Mouse (Mus musculus): Measurements from ENCODE around the gene Gbgt1.
"Not testable (repeated sequence)": the region's sequence is repeated elsewhere in the genome, so short reads cannot be mapped to it uniquely, and the experiment has no call there.

Gbgt1 gene

DNA sequence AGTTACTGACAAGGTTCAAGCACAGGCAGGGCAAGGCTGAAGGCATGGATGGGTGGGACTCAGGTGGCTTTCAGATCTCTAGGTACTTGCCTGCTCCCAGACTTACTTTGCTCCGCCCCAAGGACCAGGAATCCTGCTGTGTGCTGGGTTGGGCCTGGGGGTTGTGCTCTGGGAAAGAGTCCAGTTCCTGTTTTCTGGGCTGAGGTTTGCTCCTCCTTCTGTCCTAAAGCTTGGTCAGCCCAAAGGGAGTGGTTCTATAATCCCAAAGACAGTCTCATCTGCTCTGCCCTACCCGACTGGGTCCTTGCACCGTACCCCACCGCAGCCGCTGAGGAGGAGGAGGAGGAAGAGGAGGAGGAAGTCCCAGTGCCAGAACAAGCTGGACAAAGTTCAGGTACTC is at the start of gene Gbgt1:
TSS of gene Gbgt1 (plus strand) at position 221 of the 400 bp plus-strand sequence.
- in situ Hi-C loops (cut with MboI; ENCODE audit: unreplicated experiment in 2 of 2), result no loop called here

DNA sequence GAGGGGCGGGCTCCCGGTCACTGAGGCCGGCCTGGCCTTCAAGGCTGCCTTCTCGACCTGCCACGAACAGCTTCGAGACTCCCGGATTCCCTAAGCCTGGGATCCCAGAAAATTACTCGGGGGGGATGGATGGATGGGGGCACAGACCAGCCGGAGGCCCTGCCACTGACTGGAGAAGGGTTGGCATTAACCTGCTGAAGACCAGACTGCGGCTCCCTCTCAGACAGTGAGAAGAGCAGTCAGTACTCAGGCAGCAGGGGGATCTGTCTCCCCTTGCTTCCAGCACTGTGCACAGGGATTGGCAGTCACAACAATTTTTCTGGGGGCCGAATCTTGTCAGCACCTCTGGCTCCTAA is 49.4 kb upstream of the Gbgt1 start:
- in situ Hi-C loops (cut with MboI; ENCODE audit: unreplicated experiment in 2 of 2), result no loop called here

DNA sequence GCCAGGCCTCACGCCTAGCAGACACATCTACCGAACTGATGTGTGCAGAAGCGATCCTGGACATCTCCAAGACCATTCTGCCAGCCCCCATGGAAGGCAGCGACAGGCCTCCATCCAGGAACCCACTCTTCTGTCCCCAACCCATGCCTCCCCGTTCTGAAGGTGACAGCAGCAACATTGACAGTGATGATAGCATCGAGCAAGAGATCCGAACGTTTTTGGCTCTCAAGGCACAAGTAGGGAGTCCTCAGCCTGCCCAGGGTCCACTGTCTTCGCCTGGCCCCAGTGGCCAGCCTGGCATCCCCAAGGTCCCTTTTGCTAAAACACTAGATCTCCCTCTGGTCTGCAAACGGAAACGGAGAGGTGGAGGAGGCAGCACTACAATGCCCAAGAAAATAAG is 45.0 kb upstream of the Gbgt1 start:
- in situ Hi-C loops (cut with MboI; ENCODE audit: unreplicated experiment in 2 of 2), result no loop called here

DNA sequence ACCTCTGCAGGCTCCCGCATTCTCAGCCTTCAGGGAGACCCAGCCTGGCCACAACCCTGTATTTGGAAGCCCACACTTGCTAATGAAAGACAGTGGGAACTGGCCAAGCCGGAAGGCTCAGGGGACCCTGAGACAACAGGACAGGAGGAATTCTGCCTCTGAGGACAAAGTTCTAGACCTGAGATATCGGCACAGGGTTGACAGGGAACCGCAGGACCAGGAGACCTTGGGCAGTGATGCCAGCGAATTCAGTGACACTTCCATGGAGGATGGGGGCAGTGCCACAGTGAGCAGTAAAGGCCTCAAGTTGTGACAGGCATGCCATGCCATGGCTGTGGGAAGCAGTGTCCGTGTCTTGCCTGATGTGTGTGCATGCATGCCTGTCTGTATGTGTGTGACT is 43.2 kb upstream of the Gbgt1 start:
- in situ Hi-C loops (cut with MboI; ENCODE audit: unreplicated experiment in 2 of 2), result no loop called here

DNA sequence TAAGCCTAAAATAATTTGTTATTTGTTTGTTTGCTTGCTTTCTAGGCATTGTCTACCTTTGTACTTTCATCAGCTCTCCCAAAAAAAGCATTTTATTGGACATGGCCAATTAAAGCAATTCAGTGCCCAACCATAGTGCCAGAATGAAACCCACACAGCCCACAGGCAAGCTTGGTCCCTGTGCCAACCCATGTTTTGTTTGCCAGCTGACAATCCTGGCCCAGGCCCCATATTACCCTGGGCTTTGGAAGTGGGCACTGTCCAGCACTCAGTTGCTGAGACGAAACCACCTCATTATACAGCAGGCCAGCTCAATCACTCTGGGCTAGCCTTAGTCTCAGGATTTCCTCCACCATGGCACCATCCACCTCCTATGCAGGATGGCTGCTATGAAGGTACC is 40.1 kb upstream of the Gbgt1 start:
- in situ Hi-C loops (cut with MboI; ENCODE audit: unreplicated experiment in 2 of 2), result no loop called here

DNA sequence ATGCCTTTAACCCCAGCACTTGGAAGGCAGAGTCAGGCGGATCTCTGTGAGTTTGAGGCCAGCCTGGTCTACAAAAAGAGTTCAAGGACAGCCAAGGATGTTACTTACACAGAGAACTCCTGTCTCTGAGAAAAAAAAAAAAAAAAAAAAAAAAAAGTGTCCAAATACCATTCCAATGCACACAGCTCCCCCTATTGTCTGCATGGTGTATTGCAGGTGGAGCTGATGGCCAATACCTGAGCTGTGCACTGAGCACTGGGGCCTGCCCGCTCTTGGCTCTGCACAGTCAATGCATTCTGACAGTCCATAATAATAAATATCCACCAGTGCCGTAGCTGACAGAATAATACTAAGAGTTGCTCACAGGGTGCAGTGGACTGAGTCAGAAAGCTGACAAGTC is 32.8 kb upstream of the Gbgt1 start:
- in situ Hi-C loops (cut with MboI; ENCODE audit: unreplicated experiment in 2 of 2), result no loop called here

DNA sequence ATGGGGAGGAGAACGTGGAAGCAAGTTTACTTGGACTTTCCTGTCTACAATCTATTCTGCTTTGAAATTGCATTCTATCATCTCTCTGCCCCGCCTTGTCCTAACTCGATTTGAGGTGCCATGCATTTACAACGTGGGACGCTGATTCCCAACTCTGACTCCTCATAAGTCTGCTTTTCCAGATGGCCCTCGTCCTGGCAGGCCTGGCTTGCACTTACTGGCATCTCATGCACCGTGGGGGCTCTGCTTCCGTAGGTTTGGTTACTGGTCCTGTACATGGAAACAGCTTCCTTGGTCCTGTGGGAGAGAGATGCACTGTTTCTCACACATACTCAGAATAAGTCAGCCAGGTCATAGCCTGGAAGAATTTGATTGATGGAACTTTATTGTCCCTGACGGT is 31.8 kb upstream of the Gbgt1 start:
- in situ Hi-C loops (cut with MboI; ENCODE audit: unreplicated experiment in 2 of 2), result no loop called here

DNA sequence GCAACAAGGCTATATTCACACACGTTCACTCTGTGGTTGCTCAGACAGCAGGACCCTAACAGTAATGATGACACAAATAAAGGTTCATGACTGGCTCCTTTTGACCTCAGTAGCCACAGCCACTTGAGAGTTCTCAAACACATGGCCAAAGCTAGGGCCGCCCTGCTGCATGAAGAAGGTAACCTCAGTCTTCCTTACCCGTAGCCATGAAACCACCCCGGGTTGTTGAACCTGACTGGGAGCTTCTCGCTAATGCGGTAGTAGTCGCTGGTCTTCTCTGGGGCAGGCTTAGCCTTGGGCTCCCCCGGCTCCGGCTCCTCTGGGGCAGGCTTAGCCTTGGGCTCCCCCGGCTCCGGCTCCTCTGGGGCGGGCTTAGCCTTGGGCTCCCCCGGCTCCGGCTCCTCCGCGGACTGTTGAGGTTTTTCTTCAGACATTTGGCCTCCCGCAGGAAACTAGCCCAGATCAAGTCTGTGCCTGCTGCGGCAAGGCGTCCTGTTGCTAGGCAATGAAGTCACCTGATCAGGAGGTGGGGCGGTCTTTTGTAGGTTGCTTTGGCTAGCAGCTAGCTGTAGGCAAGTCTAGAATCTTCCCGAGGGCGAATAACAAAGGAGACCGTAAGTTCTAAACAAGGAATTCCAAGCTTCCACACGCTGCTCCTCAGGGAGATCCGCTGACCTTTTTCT is 30.7 kb upstream of the Gbgt1 start, which contains the start of gene 1700007K13Rik:
TSS of gene 1700007K13Rik (minus strand) at position 497 of the 683 bp plus-strand sequence.
- in situ Hi-C loops (cut with MboI; ENCODE audit: unreplicated experiment in 2 of 2), result no loop called here

DNA sequence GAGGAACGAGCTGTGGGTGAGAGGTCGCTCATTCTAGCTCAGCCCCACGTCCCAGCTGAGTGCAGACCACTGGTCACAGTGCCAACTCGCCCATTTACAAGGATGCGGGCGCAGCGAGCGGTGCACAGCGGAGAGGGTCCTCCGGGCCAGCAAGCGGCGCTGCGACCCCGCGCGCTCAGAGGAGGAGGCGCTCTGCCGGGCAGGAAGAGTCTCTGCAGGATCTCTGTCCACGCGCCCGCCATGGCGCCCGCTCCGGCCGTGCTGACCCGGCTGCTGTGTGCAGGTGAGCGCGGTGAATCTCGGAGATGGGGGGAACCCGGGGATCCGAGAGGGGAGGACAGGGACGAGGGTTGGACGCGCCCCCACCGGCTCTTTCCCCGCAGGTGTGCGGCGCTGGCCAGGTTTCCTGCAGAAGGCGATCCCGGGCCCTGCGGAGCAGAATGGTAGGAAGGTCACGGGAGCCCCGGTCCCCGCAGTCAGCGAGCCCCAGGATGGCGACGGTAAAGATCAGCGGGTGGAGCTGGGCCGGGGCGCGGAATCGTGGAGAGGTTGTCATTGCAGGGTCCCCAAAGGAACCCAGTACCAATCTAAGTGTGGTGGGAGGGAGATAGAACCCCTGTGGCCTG is 28.7 kb upstream of the Gbgt1 start, which contains the start of gene Mrps2:
TSS of gene Mrps2 (plus strand) at position 207 of the 626 bp plus-strand sequence.
- in situ Hi-C loops (cut with MboI; ENCODE audit: unreplicated experiment in 2 of 2), result no loop called here

DNA sequence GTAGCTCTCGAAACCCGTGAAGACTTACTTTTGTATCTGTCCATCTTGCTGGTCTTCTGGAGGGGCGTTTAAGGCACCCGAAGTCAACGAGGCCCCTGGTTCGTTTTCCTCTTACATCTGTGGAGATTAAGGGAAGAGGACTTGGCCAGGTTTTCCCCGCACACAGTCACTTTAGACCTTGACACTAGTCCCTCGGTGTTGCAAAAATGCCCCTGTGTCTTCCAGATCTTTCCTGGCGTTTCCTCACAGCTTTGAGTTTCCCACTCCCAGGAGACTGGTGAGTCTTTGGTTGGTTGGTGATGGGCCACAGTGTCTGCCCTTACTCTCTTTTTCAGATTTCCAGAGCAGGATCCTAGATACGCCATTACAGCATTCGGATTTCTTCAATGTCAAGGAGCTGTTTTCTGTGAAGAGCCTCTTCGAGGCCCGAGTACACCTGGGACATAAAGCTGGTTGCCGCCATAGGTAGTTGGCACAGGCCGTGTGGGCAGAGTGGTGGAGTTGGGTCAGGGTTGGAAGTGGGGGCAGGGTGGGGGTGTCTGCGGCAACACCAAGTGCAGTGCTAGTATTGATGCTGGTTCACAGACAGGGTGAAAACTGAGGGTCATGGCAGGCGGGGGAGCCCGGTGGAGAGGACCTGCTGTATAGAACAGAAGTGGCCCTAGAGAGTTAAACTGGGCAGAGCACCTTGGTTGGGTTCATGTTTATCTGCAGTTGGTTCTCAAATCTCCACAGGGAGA is 28.0 kb upstream of the Gbgt1 start:
- in situ Hi-C loops (cut with MboI; ENCODE audit: unreplicated experiment in 2 of 2), result no loop called here

DNA sequence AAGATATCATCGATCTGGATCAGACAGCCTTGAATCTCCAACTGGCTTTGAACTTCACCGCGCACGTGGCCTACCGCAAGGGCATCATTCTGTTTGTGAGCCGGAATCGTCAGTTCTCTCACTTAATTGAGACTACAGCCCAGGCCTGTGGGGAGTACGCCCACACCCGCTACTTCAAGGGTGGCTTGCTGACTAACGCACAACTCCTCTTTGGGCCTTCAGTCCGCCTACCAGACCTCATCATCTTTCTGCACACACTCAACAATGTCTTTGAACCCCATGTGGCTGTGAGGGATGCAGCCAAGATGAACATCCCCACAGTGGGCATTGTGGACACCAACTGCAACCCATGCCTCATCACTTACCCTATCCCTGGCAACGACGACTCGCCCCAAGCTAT is 27.2 kb upstream of the Gbgt1 start:
- in situ Hi-C loops (cut with MboI; ENCODE audit: unreplicated experiment in 2 of 2), result no loop called here

DNA sequence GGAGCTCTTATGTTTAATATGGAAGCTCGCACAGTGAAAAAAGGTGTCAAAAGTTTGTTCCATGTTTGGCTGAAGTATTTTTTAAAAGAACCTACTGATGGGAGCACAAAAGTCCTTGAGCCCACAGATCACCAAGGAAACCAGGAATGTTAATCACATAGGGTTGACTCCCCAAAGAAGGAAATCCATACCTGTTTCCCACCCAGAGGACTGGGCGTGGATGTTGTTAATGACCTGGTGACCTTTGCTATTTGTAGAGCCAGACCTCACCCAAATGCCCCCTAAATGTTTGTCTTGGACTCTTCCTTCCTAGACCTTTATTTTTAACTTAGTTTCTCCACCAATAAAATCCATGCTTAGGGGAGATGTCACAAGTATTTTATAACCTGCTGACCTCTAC is 26.1 kb upstream of the Gbgt1 start:
- in situ Hi-C loops (cut with MboI; ENCODE audit: unreplicated experiment in 2 of 2), result no loop called here

DNA sequence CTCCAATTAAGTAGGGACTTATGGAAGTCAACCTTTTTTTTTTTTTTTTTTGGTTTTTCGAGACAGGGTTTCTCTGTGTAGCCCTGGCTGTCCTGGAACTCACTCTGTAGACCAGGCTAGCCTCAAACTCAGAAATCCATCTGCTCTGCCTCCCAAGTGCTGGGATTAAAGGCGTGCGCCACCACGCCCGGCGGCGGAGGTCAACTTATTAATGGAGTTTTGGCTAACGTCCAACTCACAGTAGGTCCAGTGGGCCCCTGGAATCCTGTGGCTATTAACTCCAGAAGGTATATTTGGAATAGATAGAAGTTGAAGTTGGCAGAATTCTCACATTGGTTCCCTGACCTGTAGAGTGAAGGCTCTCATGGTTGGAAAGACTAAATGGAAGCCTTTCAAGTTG is 24.7 kb upstream of the Gbgt1 start:
- in situ Hi-C loops (cut with MboI; ENCODE audit: unreplicated experiment in 2 of 2), result not testable (repeated sequence)

DNA sequence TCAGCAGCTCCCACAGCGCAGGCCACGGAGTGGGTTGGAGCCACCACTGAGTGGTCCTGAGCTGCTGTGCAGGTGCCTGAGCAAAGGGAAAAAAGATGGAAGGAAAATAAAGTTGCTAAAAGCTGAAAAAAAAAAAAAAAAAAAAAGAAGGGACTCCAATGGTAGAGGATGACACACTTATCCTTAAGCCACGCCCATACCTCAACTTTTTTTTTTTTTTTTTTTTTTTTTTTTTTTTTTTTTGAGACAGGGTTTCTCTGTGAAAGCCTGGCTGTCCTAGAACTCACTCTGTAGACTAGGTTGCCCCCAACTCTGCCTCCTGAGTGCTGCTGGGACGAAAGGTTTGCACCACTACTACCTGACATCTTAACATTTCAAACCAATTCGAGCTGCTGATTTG is 18.7 kb upstream of the Gbgt1 start:
- in situ Hi-C loops (cut with MboI; ENCODE audit: unreplicated experiment in 2 of 2), result not testable (repeated sequence)

DNA sequence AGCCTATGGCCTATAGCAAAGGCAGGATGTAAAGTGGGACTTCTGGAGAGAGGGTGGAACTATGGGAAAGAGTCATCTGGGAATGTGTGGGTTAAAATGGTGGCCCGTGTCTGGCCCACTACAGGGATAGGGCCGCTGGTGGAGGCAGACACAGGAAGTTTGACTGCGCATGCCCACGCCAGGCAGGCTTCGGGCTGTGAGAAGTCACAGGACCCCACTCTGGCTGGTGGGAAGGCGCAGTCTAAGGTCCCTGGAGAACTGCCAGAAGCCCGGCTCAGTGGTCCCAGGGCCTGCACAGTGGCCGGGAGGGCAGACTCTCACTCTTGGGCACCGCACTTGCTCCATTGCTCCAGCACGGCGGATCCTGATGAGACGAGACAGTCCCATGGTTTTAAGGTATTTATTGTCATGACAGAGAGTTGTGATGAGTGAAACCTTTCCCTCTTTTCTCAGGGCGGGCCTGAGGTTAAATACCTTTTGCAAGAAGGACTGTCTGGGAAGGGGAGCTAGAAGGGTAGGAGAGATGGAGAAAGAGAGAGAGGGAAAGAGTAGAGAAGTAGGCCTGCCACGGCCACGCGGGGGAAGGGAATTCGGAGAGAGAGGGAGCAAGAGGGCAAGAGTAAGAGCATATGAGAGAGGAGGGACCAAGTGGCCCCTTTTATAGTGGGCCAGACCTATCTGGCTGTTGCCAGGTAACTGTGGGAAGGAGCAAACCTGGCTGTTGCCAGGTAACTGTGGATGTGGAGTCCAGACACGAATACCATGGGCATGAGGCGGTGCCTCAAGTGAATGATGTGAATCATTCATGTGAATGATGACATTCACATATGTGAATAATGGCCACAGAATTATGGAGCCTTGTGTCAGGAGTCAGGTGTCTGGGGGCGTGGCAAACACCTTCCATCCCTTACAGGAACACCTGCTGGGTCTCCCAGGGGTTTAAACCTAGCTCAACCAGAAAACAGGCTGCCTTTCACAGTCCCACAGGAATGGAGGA is 17.2 kb upstream of the Gbgt1 start:
- in situ Hi-C loops (cut with MboI; ENCODE audit: unreplicated experiment in 2 of 2), result no loop called here

DNA sequence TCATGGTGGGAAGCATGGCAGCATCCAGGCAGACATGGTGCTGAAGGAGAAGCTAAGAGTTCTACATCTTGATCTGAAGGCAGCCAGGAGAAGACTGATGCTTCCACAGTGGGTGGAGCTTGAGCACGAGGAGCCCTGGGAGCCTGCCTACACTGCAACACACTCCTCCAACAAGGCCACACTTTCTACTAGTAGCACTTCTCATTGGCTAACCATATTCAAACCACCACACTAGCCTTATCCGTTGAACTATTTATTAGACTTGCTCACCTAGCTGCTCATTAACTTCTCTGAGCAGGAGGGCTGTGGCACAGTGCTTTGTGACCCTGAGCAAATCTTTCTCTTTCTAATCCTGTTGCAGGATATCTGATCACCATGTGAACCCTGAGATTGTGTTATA is 12.8 kb upstream of the Gbgt1 start:
- in situ Hi-C loops (cut with MboI; ENCODE audit: unreplicated experiment in 2 of 2), result no loop called here

DNA sequence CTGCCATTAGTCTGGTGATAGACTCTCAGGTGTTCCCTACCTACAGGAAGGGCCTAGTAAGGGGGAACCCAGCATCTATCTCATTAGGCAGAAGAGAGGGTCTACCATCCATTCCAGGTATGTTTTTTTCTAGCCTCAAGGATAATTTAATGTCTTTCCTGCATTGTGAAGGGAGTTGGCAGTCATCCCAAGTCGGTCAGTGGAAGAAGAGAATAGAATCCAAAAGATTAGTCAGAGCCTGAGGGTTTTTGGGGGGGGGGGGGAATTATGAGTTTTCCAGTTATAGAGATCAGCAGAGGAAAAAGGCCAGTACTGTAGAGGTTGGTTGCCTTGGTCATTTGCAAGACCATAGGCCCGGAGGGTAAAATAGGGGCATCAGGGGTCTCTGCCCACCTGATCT is 2.2 kb upstream of the Gbgt1 start:
- in situ Hi-C loops (cut with MboI; ENCODE audit: unreplicated experiment in 2 of 2), result no loop called here

DNA sequence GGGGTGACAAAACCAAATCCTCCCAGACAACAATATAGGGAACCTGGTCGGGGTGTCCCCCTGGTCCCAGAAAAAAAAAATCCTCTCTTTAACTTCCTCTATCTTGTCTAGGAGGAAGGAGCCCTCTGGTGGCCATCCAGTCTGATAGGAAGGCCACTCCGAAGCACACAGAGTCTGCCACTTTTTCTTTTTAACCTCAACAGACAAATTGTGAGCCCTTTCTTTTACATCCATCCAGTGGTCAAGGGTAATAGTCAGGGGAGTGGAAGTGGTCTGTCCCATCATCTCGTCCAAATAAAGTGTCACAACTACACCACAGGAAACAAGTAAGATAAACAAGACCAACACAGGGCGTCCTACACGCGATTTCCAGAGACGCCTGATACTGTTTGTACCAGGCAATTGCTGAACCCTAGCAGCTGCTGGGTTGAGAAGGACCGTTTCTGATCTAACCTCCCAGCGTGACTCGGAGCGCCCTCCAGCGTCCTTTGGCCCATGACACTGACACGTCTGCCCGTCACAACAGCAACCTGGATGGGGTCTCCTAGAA is 1.4 kb upstream of the Gbgt1 start:
- in situ Hi-C loops (cut with MboI; ENCODE audit: unreplicated experiment in 2 of 2), result no loop called here

DNA sequence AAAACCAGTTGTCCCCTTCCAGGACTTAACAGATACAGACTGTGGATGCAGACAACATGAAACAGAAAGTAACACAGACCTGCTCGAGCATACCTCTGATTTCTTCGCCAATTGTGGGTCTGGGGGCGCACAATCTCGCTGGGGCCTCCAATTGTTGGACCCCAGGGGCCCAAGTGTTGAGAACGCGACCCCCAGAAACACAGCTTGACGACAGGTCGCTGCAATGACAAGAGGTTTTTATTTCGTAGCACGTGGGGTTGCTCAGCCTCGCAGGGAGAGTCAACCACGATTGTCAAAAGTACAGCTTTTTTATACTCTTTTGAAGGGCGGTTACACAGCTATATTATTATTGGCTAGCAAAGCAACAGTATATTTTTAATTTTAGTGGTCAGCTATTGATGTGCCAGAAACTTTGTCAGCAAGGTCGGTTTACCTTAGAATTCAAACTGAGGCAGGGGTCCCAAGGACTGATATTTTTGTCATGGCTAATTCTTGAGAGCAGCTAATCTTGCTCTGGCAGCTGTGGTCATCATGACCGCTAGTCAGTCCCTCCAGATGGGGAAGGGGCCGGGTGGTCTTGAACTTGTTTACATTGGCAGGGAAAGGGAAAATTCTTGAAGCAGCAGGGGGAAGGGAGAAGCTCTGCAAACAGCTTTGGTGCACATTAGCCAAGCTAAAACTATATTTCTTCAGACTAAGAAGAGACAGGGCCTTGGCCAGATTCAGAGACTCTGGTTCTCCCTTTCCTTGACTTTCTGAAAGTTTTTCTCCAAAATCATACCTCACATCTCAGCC is 693 bp upstream of the Gbgt1 start:
- in situ Hi-C loops (cut with MboI; ENCODE audit: unreplicated experiment in 2 of 2), result no loop called here

DNA sequence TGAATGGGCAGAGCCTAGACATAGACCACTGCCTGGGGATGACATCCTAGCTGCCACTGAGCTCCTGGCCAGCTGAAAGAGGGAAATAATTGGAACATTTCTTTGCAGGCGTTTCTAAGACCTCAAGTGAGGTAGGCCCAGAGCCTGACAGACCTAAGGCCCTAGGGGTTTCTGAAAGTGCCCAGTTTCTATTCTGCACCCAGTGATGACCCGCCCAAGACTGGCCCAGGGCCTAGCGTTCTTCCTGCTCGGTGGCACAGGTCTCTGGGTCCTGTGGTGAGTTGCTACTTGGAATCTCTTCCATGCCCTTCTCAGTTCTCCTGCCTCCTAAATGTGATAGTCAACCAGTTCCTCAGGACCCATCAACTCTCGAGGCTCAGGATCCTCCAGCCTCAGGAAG is 870 bp downstream of the Gbgt1 start:
- in situ Hi-C loops (cut with MboI; ENCODE audit: unreplicated experiment in 2 of 2), result no loop called here
